Mouse (Mus musculus) limb, embryonic 15.5 days (tissue): ENCODE results near the gene Phb. TPM values are rescaled to one million over a fixed set of nuclear protein-coding genes. Genes with fewer than 3 reads are reported as not detected.

Experiments used
- ATAC-seq: fragments of 200-750 bp; cut with Nextera tagmentation; 2 replicates; pipeline ENCODE4 v1.8.0; 2017; ENCODE audit warnings: low read depth, moderate TSS enrichment; ENCODE audit not compliant: insufficient number of reproducible peaks, low FRiP score, low TSS enrichment
- H3K27ac ChIP-seq: fragments of 300-500 bp; sonication (generic); 2 replicates; pipeline ENCODE4 v1.5.1; 2015; ENCODE audit warnings: moderate library complexity, mild to moderate bottlenecking, inconsistent platforms
- H3K27me3 ChIP-seq: fragments of 300-500 bp; sonication (generic); 2 replicates; pipeline ENCODE4 v1.6.1; 2015; ENCODE audit warnings: inconsistent platforms
- H3K36me3 ChIP-seq: fragments of 300-500 bp; sonication (generic); 2 replicates; pipeline ENCODE4 v1.6.1; 2015; ENCODE audit warnings: inconsistent platforms
- H3K4me1 ChIP-seq: fragments of 300-500 bp; sonication (generic); 2 replicates; pipeline ENCODE4 v1.6.1; 2015; ENCODE audit warnings: inconsistent platforms
- H3K4me2 ChIP-seq: fragments of 300-500 bp; sonication (generic); 2 replicates; pipeline ENCODE4 v1.6.1; 2015; ENCODE audit warnings: mild to moderate bottlenecking, inconsistent platforms
- H3K4me3 ChIP-seq: fragments of 300-500 bp; sonication (generic); 2 replicates; pipeline ENCODE4 v1.5.1; 2015; ENCODE audit warnings: mild to moderate bottlenecking, inconsistent platforms
- H3K9ac ChIP-seq: fragments of 300-500 bp; sonication (generic); 2 replicates; pipeline ENCODE4 v1.6.1; 2015; ENCODE audit warnings: inconsistent platforms
- H3K9me3 ChIP-seq: fragments of 300-500 bp; sonication (generic); 2 replicates; pipeline ENCODE4 v1.6.1; 2016; ENCODE audit warnings: inconsistent platforms
- WGBS: fragments of 180-500 bp; shearing (Covaris S2); methylation state at CpG from one replicate; pipeline ENCODE4 v1.1.7; 2015; 5-methylcytosine and 5-hydroxymethylcytosine counted together
- polyA plus RNA-seq: library from polyadenylated mRNA; unstranded; fragments of >200 nt; fragmentation: Nextera tagmentation; extraction: Ambion mirVana; gene quantifications from 2 replicates; pipeline ENCODE4 v1.2.1, GENCODE M21; 2015

Phb gene
- polyA plus RNA-seq, result 195 and 220 TPM in 2 replicates

DNA sequence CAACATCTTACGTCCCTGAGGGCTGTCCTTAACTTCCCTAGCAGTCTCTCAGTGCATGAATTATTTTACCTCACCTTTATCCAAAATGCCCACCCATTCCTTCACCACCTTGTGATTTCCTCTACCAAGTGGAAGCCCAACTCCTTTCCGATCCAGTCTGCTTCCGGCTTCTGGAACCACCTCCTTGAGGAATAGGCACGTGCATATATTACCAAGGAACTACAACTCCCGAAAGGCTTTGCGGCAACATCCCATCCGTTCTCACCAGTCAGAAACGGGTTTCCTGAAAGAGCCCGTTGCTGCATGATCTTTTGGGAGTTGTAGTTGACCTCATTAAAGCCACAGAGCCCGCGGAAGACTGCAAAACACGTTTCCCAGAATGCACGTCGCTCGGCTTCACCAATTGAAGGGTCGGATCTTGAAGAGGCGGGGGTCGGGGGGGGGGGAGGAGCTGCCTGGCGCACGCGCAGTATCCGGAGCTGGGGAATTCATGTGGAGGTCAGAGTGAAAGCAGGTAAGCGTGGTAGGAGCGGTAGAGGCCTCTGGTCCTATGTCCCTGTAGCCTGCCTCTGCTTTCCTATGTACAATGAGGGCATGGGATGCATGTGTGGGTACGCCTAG, at the start of gene Phb:
Phb (plus strand) TSS at position 429 of the 621 bp plus-strand sequence.
- H3K27me3 ChIP-seq, result no peaks in the 10 kb centered on the region
- 2% methylated on average over 25 of the region's 25 CpGs for WGBS
- peak within 1 kb of the TSS; percentile 80 for H3K4me2 ChIP-seq
- H3K4me3 ChIP-seq, result peak within 1 kb of the TSS; percentile 57
- H3K4me1 ChIP-seq, result peaks cover 11% of the 10 kb centered on the region
- peaks cover 33% of the 10 kb centered on the region for H3K36me3 ChIP-seq
- ATAC-seq, result peak; percentile 95
- peak within 1 kb of the TSS; percentile 77 for H3K27ac ChIP-seq
- H3K9ac ChIP-seq, result peak within 1 kb of the TSS; percentile 31
- no peaks in the 10 kb centered on the region for H3K9me3 ChIP-seq

DNA sequence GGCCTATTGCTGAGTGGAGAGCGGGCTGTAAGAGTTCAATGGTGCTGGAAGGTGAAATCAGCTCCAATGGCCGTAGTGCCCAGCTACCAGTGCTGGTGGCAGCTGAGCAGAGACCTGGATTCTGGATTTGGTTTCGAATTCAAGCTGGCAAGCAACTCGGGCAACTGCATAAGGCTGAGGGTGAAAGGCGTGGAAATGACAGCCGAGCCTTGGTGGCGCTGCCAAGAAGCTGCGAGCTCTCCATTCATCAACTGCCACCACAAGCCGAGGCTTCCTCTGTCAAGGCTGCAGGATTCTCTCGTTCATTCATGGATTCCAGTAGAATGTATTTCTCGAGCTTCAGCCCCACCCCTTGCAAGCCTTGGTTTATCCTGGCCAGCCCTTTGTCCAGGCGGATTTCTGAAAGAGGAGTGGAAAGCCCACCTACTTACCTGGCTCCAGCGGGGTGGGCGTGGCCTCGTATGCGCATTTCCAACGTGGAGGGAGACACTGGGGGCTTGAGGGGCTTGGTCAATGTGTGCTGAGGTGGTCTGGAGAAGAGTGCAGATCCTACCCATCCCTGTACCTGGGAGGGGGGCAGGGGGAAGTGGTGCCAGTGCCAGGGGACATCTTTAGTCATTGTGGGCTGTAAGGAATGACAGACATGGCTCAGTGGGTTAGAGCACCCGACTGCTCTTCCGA, 48.8 kb upstream of the Phb start:
- Histone ChIP-seq H3K27ac (no peak overlapping the region), H3K4me1 (peaks cover 32% of the 10 kb centered on the region), H3K36me3 (no peaks in the 10 kb centered on the region), H3K9me3 (no peaks in the 10 kb centered on the region), H3K9ac (no peak overlapping the region), H3K4me3 (no peak overlapping the region), H3K27me3 (peaks cover 4% of the 10 kb centered on the region; the same call in 1 of the 2 replicates), H3K4me2 (no peak overlapping the region)
- WGBS, result 56% methylated on average over 19 of the region's 19 CpGs
- no peak for ATAC-seq

DNA sequence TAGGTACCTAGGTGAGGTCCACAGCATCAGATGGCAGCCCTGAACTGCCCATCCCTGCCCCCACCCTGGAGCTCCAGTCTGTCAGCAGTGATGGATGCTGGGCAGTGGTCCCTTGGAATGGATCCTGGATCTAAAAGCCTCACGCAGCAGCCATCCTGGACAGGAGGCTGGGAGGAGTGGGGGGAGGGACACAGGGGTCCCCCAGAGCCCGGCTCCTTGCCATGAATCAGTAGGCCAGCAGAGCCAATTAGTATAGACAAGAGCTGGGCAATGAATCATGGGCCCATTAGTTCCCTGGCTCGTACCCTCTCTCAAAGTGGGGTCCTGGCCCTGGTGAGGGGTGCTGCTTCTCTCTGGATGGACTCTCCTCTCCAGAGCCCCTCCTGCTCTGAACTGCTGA, 47.7 kb upstream of the Phb start:
- Histone ChIP-seq H3K9ac (no peak overlapping the region), H3K9me3 (no peaks in the 10 kb centered on the region), H3K27me3 (peaks cover 12% of the 10 kb centered on the region; the same call in 1 of the 2 replicates), H3K4me2 (no peak overlapping the region), H3K4me3 (no peak overlapping the region), H3K27ac (no peak overlapping the region), H3K36me3 (no peaks in the 10 kb centered on the region), H3K4me1 (peaks cover 30% of the 10 kb centered on the region)
- WGBS, result 64% methylated on average over 3 of the region's 3 CpGs
- ATAC-seq, result no peak

DNA sequence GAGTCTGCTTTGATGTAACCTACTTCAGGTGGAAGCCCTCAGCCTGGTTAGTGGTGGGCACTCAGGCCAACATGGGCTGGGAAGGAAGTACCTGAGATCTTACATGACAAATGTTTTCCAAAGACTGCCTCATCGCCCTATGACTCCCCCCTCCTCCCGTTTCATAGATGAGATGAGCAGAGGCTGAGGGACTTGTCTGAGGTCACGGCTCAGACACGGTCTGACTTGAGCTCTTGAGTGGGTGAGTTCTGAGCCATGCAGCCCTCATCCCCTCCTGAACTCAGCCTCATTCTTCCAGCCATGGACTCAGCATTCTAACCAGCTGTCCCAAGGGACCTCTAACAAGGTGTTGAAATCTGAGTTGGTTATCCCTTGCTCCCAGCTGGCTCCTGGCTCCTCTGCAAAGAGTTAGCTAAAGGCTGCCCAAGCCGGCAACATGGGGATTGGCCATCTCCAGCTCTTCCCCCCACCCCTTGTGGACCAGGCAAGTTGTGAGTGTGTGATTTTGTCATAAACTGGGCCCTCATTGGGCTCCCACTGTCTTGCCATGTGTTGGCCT, 46.8 kb upstream of the Phb start:
- Histone ChIP-seq H3K27ac (no peak overlapping the region), H3K4me2 (no peak overlapping the region), H3K36me3 (no peaks in the 10 kb centered on the region), H3K4me3 (no peak overlapping the region), H3K9me3 (no peaks in the 10 kb centered on the region), H3K27me3 (peaks cover 15% of the 10 kb centered on the region; the same call in 1 of the 2 replicates), H3K9ac (no peak overlapping the region), H3K4me1 (peaks cover 26% of the 10 kb centered on the region)
- ATAC-seq, result no peak
- WGBS, result 79% methylated on average over 5 of the region's 5 CpGs

DNA sequence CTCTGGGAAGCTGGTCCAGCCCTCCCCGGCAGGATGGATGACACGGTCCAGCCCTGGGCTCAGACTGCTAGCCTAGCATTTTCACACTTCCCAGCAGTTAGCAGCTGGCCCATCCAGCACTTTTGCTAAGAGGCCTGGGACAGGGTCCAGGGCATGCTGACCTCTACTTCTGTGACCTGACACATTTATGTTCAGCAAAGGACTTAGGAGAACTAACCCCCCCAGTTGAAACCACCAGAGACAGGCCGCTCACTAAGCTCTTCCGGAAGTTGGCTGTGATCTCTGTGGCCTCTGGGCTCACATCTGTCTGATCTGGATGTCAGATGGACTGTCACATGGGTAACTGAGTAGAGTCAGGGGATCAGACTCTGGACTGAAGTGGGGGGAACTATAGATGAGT, 45.7 kb upstream of the Phb start:
- ATAC-seq, result no peak
- Histone ChIP-seq H3K4me3 (no peak overlapping the region), H3K9me3 (no peaks in the 10 kb centered on the region), H3K9ac (no peak overlapping the region), H3K36me3 (no peaks in the 10 kb centered on the region), H3K27ac (no peak overlapping the region), H3K4me2 (no peak overlapping the region), H3K4me1 (peaks cover 24% of the 10 kb centered on the region), H3K27me3 (peaks cover 15% of the 10 kb centered on the region; the same call in 1 of the 2 replicates)
- 41% methylated on average over 4 of the region's 4 CpGs for WGBS

DNA sequence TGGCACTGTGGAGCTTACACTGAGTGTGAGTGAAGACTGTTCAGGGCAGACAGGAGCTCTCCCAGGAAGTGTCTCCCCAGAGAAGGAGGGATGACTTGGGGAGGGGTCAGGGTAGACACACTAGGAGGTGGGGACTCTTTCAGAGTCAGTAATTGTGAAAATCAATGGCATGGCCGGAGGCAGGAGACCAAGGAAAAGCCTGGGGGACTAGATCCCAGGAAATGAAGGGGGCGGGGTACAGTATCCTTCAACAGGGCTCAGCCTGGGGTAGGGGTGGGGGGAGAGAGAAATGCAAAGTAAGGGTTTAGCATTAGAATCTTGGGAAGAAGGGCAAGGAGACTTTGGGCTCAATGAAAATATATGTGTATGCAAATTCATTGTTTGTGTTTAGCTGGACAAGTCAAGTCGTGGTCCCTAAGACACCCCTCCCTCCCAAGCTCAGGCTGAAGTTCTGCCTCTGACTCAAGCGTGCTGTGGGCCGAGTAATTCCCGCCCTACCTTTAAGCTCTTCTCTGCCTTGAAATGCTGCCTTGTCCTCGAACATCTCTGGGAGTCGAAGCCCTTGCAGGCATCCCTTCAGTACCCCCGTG, 45.1 kb upstream of the Phb start:
- H3K9ac ChIP-seq, result no peak overlapping the region
- 38% methylated on average over 9 of the region's 9 CpGs for WGBS
- H3K4me2 ChIP-seq, result no peak overlapping the region
- H3K4me1 ChIP-seq, result peaks cover 24% of the 10 kb centered on the region
- no peak overlapping the region for H3K4me3 ChIP-seq
- H3K36me3 ChIP-seq, result no peaks in the 10 kb centered on the region
- H3K27me3 ChIP-seq, result peaks cover 15% of the 10 kb centered on the region; the same call in 1 of the 2 replicates
- ATAC-seq, result no peak
- H3K27ac ChIP-seq, result no peak overlapping the region
- no peaks in the 10 kb centered on the region for H3K9me3 ChIP-seq

DNA sequence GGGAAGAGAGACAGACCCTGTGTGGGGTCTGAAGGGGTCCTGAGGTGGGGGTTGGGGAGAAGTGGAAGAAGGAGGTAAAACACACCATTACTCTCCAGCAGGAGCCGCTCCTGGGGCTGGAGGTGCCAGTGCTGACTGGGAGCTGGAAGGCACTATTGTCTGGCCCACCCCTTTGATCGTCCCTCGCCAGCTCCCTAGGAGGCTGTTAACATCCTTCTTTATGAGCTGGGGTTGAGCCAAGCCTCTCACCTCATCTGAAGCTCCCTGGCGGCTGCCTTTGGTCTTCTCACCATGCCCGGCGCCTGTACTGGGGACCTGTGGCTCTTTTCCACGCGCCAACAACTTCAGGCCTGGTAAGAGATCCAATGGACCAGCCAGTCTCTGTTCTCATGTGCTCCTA, 44.3 kb upstream of the Phb start:
- peaks cover 30% of the 10 kb centered on the region for H3K4me1 ChIP-seq
- H3K9ac ChIP-seq, result no peak overlapping the region
- H3K36me3 ChIP-seq, result no peaks in the 10 kb centered on the region
- H3K27me3 ChIP-seq, result peaks cover 15% of the 10 kb centered on the region
- WGBS, result 21% methylated on average over 8 of the region's 8 CpGs
- H3K9me3 ChIP-seq, result no peaks in the 10 kb centered on the region
- no peak overlapping the region for H3K4me3 ChIP-seq
- H3K27ac ChIP-seq, result no peak overlapping the region
- no peak for ATAC-seq
- no peak overlapping the region for H3K4me2 ChIP-seq

DNA sequence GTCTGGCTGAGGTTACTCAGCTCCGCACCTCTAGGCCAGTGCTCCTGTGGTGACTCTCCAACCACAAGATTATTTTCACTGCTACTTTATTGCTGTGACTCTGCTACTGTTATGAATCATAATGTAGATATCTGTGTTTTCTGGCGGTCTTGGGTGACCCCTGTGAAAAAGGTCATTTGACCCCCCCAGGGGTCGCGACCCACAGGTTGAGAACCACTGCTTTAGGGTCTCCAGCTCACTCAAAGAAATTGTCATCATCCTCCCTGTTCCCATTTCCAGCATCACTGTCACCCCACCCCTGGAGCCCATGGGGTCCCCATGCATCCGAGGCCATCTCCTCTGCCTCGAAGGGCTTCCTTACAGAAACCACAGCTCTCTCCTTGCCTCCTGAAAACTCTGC, 36.2 kb upstream of the Phb start:
- no peak overlapping the region for H3K4me2 ChIP-seq
- H3K27ac ChIP-seq, result peak overlapping the region; percentile 63; the same call in 1 of the 2 replicates
- H3K4me3 ChIP-seq, result no peak overlapping the region
- H3K9ac ChIP-seq, result no peak overlapping the region
- WGBS, result 76% methylated on average over 6 of the region's 6 CpGs
- no peak for ATAC-seq
- H3K36me3 ChIP-seq, result no peaks in the 10 kb centered on the region
- no peaks in the 10 kb centered on the region for H3K9me3 ChIP-seq
- H3K4me1 ChIP-seq, result peaks cover 41% of the 10 kb centered on the region
- peaks cover 15% of the 10 kb centered on the region for H3K27me3 ChIP-seq

DNA sequence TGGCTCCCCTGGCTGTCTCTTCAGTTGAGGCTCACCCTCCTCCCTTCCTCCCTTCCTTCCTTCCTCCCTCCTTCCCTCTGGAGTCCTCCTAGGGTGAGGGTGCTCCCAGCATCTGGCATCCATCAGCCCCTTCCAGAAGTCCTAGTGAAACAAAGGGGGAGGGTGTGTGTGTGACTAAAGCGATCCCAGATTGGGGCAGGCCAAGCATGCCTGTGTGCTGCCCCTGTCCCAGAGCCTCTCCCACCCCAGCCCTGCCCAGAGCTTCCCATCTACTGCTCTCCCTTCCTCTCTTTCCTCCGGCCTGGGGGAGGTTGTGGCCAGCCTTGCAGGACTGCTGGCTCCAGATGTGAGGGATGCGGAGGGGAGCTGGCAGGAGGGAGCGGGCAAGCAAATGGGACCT, 35.5 kb upstream of the Phb start:
- Histone ChIP-seq H3K27ac (peak overlapping the region; percentile 63), H3K4me1 (peaks cover 41% of the 10 kb centered on the region)

DNA sequence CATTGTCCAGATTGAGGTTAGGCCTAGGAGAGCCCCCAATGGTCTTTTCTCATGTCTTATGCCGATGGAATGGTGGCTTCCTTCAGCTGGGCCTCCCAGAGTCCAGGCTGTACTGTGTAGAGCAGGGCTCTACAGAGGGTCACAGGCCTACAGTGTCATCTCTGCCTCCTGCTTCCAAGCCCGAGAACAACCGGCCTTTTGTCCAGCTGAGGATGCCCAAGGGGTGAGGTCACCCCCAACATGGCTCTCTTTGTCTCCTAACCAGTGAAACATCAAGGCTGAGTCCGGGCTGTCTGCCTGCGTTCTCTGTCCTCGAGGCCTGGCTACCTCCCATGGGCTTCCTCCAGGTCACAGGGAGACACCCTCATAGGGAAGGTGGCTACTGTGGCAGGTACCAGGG, 34.3 kb upstream of the Phb start:
- Histone ChIP-seq H3K4me3 (no peak overlapping the region), H3K9ac (no peak overlapping the region), H3K4me1 (peaks cover 35% of the 10 kb centered on the region), H3K27ac (peak overlapping the region; percentile 63), H3K27me3 (peaks cover 12% of the 10 kb centered on the region), H3K36me3 (no peaks in the 10 kb centered on the region), H3K4me2 (no peak overlapping the region), H3K9me3 (no peaks in the 10 kb centered on the region)
- 79% methylated on average over 6 of the region's 6 CpGs for WGBS
- ATAC-seq, result no peak

More for the DNA sequence above, 35.5 kb upstream of the Phb start:
- 24% methylated on average over 4 of the region's 4 CpGs for WGBS
- Histone ChIP-seq H3K36me3 (no peaks in the 10 kb centered on the region), H3K27me3 (peaks cover 15% of the 10 kb centered on the region), H3K9ac (no peak overlapping the region), H3K4me2 (no peak overlapping the region), H3K4me3 (no peak overlapping the region), H3K9me3 (no peaks in the 10 kb centered on the region)
- ATAC-seq, result peak; percentile 71

DNA sequence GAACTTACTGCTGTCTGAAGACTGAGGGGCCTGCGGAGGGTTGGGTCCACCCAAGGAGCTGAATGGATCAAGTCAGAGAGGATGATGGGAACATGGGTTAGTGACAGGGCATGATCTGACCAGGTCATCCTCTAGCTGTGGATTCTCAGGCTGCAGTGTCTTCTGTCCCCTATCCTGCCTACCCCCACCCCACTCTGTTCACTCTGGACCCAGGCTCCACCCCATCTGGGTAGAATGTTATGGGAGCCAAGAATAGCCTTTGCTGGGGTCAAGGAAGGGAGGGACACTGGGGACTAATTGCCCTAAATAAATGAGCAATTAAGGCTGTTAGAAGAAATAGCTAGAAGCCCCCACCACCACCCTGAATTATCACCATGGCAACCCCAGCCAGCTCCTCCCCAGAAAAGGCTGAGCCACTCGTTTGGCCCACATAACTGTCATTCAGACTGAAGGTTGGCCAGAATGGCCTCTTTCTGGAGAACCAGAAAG, 33.2 kb upstream of the Phb start:
- H3K9me3 ChIP-seq, result no peaks in the 10 kb centered on the region
- no peaks in the 10 kb centered on the region for H3K36me3 ChIP-seq
- 68% methylated on average over 2 of the region's 2 CpGs for WGBS
- H3K4me1 ChIP-seq, result peaks cover 35% of the 10 kb centered on the region
- H3K27me3 ChIP-seq, result peaks cover 6% of the 10 kb centered on the region
- no peak overlapping the region for H3K4me3 ChIP-seq
- H3K4me2 ChIP-seq, result no peak overlapping the region
- H3K9ac ChIP-seq, result no peak overlapping the region
- H3K27ac ChIP-seq, result no peak overlapping the region
- no peak for ATAC-seq

DNA sequence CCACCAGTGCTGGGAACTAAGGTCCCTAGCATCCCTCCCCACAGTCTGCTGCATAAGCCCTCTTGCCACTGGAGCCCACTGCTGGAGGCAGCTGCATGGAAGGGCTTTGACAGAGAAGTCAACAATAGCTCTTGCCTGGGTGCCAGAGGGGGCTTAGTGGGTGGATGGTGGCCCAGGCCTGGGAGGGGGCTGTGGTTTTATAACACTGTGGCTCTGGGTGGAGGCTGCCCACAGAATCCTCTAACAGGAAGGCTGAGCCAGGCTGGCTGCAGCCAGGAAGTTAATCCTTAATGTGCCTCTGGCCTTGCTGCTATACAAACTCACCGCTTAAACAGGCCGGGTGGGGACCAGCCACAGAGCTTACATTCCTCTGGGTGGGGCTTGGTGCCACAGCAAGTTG, 31.7 kb upstream of the Phb start:
- no peak overlapping the region for H3K4me2 ChIP-seq
- no peak overlapping the region for H3K27ac ChIP-seq
- H3K36me3 ChIP-seq, result no peaks in the 10 kb centered on the region
- H3K9ac ChIP-seq, result no peak overlapping the region
- H3K4me3 ChIP-seq, result no peak overlapping the region
- WGBS, result 6% methylated on average over 2 of the region's 2 CpGs
- no peaks in the 10 kb centered on the region for H3K27me3 ChIP-seq
- no peaks in the 10 kb centered on the region for H3K9me3 ChIP-seq
- ATAC-seq, result peak; percentile 30; the same call in 1 of the 2 replicates
- H3K4me1 ChIP-seq, result peaks cover 37% of the 10 kb centered on the region
